Mouse (Mus musculus): ENCODE measurements at regions not wholly inside any gene's neighbourhood (a gene's known extent, or its start where the extent isn't known, plus 50 kb on each side); places are given as distances from the start of the nearest gene placed in this dataset.

DNA sequence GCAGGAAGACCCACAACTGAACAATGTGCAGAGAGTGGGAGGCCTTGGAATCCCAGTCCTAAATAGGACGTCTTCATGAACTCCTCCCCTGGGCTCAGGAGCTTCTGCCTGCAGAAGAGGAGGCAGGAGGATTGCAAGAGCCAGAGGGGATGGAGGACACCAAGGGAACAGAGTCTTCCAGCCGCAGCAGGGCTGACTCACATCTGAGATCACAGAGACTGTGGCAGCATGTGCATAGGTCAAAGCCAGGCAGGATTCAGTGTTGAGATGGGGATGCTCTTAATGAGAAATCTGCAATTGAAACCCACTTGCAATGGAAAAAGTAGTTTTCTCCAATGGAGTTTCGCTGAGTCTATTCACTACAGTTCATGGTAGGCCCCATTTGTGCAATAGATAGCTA is 175.9 kb downstream of the Kcnrg start:
- Histone ChIP-seq H3K27me3 (ENCODE audit: control insufficient read depth, insufficient read depth, insufficient read length) (no peaks in the 10 kb centered on the region), H3ac (ENCODE audit: control insufficient read depth, insufficient read length, low read depth) (no peak overlapping the region), H3K79me2 (ENCODE audit: control insufficient read depth, insufficient read depth) (no peaks in the 10 kb centered on the region), H3K79me3 (ENCODE audit: low read depth) (no peaks in the 10 kb centered on the region), H3K36me3 (ENCODE audit: control insufficient read depth, insufficient read depth) (no peaks in the 10 kb centered on the region), H3K4me3 (ENCODE audit: insufficient read depth, poor library complexity, severe bottlenecking) (no peak overlapping the region)
- TF ChIP-seq USF1 (IDR thresholded peaks at IDR 0.05; ENCODE audit: low read depth) = no peak
- no peak for TF ChIP-seq MAX (IDR thresholded peaks at IDR 0.05)
- no peak for TF ChIP-seq MYOG (IDR thresholded peaks at IDR 0.05; ENCODE audit: control insufficient read depth, extremely low read depth, insufficient read length)
- no peak for TF ChIP-seq CTCF (IDR thresholded peaks at IDR 0.05; ENCODE audit: control insufficient read depth, insufficient read depth, insufficient read length)
- no peak for TF ChIP-seq MYOD1 (IDR thresholded peaks at IDR 0.05; ENCODE audit: control insufficient read depth, insufficient read length, low read depth)
- no peak for TF ChIP-seq FOSL1 (IDR thresholded peaks at IDR 0.05; ENCODE audit: insufficient read depth, low read length, poor library complexity, severe bottlenecking)
- TF ChIP-seq CEBPB (IDR thresholded peaks at IDR 0.05; ENCODE audit: low read depth) = no peak

DNA sequence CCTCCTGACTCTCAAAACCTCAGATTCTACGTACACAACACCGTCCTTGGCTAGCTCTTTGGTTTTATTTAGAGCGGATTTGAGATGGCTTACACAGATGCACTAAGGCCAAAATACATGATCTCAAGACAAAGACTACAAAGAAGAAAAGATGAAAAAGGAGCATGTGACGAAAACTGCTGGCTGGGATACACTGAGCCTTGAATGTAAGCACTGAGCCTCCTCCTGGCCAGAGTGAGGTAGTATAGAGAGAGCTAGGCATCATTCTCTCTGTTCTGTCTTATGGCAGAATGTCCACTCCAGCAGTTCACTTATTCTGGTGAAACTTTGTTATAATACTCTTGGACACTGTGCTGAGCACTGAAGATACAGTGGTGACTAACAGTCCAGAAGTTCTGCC is 177.4 kb downstream of the Kcnrg start:
- H3K36me3 ChIP-seq (ENCODE audit: control insufficient read depth, insufficient read depth) = no peaks in the 10 kb centered on the region
- H3K27me3 ChIP-seq (ENCODE audit: control insufficient read depth, insufficient read depth, insufficient read length) = no peaks in the 10 kb centered on the region
- no peak for TF ChIP-seq MYOD1 (IDR thresholded peaks at IDR 0.05; ENCODE audit: control insufficient read depth, insufficient read length, low read depth)
- TF ChIP-seq CEBPB (IDR thresholded peaks at IDR 0.05; ENCODE audit: low read depth) = no peak
- TF ChIP-seq MAX (IDR thresholded peaks at IDR 0.05) = no peak
- no peak for TF ChIP-seq MYOG (IDR thresholded peaks at IDR 0.05; ENCODE audit: control insufficient read depth, extremely low read depth, insufficient read length)
- no peak for TF ChIP-seq FOSL1 (IDR thresholded peaks at IDR 0.05; ENCODE audit: insufficient read depth, low read length, poor library complexity, severe bottlenecking)
- no peak for TF ChIP-seq USF1 (IDR thresholded peaks at IDR 0.05; ENCODE audit: low read depth)
- TF ChIP-seq CTCF (IDR thresholded peaks at IDR 0.05; ENCODE audit: control insufficient read depth, insufficient read depth, insufficient read length) = no peak
- H3ac ChIP-seq (ENCODE audit: control insufficient read depth, insufficient read length, low read depth) = no peak overlapping the region
- H3K4me3 ChIP-seq (ENCODE audit: insufficient read depth, poor library complexity, severe bottlenecking) = no peak overlapping the region
- H3K79me3 ChIP-seq (ENCODE audit: low read depth) = no peaks in the 10 kb centered on the region
- no peaks in the 10 kb centered on the region for H3K79me2 ChIP-seq (ENCODE audit: control insufficient read depth, insufficient read depth)

DNA sequence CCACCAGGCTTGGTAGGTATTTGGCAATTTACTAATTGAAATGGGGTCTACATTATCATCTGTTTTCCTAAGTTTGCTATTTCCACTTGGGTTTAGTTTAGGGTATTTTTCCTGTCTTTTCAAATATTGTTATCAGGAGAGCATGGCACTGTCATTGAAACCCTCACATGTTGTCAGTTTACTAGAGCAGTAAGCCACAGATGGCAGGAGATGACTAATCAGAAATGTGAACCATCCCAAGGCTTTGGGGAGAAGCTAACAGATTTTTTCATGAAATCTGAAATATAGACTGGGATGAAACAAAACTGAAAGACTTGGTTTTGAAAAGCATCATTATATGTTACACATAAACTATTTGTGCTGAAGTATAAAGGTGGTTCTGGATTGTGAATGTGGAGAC is 178.8 kb downstream of the Kcnrg start:
- Histone ChIP-seq H3K79me3 (ENCODE audit: low read depth) (no peaks in the 10 kb centered on the region), H3K79me2 (ENCODE audit: control insufficient read depth, insufficient read depth) (no peaks in the 10 kb centered on the region), H3K36me3 (ENCODE audit: control insufficient read depth, insufficient read depth) (no peaks in the 10 kb centered on the region), H3K27me3 (ENCODE audit: control insufficient read depth, insufficient read depth, insufficient read length) (no peaks in the 10 kb centered on the region), H3K4me3 (ENCODE audit: insufficient read depth, poor library complexity, severe bottlenecking) (no peak overlapping the region), H3ac (ENCODE audit: control insufficient read depth, insufficient read length, low read depth) (no peak overlapping the region)
- no peak for TF ChIP-seq MYOD1 (IDR thresholded peaks at IDR 0.05; ENCODE audit: control insufficient read depth, insufficient read length, low read depth)
- no peak for TF ChIP-seq MYOG (IDR thresholded peaks at IDR 0.05; ENCODE audit: control insufficient read depth, extremely low read depth, insufficient read length)
- no peak for TF ChIP-seq FOSL1 (IDR thresholded peaks at IDR 0.05; ENCODE audit: insufficient read depth, low read length, poor library complexity, severe bottlenecking)
- no peak for TF ChIP-seq MAX (IDR thresholded peaks at IDR 0.05)
- TF ChIP-seq CEBPB (IDR thresholded peaks at IDR 0.05; ENCODE audit: low read depth) = no peak
- TF ChIP-seq USF1 (IDR thresholded peaks at IDR 0.05; ENCODE audit: low read depth) = no peak
- no peak for TF ChIP-seq CTCF (IDR thresholded peaks at IDR 0.05; ENCODE audit: control insufficient read depth, insufficient read depth, insufficient read length)

DNA sequence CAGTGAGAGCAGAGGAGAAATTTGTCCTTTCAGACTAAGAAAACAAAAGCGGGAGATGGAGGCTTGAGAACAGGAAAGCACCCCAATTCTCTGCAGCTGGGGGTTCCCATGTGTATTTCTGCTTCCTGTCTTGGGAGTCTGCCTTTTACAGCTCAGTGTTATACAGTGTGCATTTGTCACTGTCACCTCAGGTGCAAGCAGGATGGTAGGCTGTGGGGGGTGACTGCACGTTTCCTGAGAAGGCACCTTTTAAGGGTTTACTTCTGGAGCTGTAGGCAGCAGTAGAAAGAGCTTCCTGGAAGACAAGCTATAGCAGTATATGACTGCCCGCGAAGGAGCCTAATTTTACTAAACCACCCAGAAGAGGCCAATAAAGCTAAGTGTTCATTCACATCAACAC is 180.5 kb downstream of the Kcnrg start:
- TF ChIP-seq CEBPB (IDR thresholded peaks at IDR 0.05; ENCODE audit: low read depth) (no peak), MYOG (IDR thresholded peaks at IDR 0.05; ENCODE audit: control insufficient read depth, extremely low read depth, insufficient read length) (no peak), USF1 (IDR thresholded peaks at IDR 0.05; ENCODE audit: low read depth) (no peak), FOSL1 (IDR thresholded peaks at IDR 0.05; ENCODE audit: insufficient read depth, low read length, poor library complexity, severe bottlenecking) (no peak), MAX (IDR thresholded peaks at IDR 0.05) (no peak), MYOD1 (IDR thresholded peaks at IDR 0.05; ENCODE audit: control insufficient read depth, insufficient read length, low read depth) (no peak), CTCF (IDR thresholded peaks at IDR 0.05; ENCODE audit: control insufficient read depth, insufficient read depth, insufficient read length) (no peak)
- H3ac ChIP-seq (ENCODE audit: control insufficient read depth, insufficient read length, low read depth) = no peak overlapping the region

DNA sequence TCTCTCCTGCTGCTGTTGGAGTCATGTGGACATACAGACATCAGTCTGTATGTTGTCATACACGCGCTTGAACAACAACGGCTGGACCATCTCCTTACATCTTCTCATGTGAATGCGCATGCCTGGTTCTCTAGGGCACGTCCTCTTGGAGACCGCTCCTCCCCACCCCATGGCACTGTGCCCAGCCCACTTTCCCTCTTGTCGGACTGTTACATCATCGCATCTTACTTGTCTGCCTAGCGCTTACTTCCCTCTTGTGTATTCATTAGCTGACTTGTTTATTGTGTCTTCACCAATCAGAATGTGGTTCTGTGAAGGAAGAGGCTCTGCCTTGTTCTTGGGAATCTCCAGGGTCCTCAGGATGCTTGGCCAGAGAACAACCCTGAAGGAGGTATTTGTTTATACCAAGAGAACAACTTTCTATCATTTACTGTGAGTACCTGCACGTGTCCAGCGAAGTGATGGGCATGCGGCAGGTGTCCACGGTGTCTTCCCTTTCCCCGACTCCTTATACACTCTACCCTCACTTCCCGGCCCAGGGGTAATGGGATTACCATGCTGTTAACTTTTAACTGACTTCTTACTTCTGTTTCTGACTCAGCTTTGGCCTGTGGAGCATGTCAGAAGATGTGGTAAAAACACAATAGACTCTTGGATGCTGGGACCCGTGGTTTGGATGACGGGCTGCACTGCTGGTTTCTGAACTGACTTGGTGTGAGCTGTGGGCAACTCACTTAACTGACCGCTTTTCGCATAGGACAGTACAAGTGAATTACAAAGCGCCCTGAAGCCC is 181.9 kb downstream of the Kcnrg start:
- no peaks in the 10 kb centered on the region for H3K79me3 ChIP-seq (ENCODE audit: low read depth)
- H3K36me3 ChIP-seq (ENCODE audit: control insufficient read depth, insufficient read depth) = no peaks in the 10 kb centered on the region
- no peak overlapping the region for H3K4me3 ChIP-seq (ENCODE audit: insufficient read depth, poor library complexity, severe bottlenecking)
- H3K79me2 ChIP-seq (ENCODE audit: control insufficient read depth, insufficient read depth) = no peaks in the 10 kb centered on the region
- TF ChIP-seq MAX (IDR thresholded peaks at IDR 0.05) (no peak), MYOG (IDR thresholded peaks at IDR 0.05; ENCODE audit: control insufficient read depth, extremely low read depth, insufficient read length) (no peak), CTCF (IDR thresholded peaks at IDR 0.05; ENCODE audit: control insufficient read depth, insufficient read depth, insufficient read length) (no peak), FOSL1 (IDR thresholded peaks at IDR 0.05; ENCODE audit: insufficient read depth, low read length, poor library complexity, severe bottlenecking) (no peak), MYOD1 (IDR thresholded peaks at IDR 0.05; ENCODE audit: control insufficient read depth, insufficient read length, low read depth) (no peak), USF1 (IDR thresholded peaks at IDR 0.05; ENCODE audit: low read depth) (no peak), CEBPB (IDR thresholded peaks at IDR 0.05; ENCODE audit: low read depth) (no peak)
- no peak overlapping the region for H3ac ChIP-seq (ENCODE audit: control insufficient read depth, insufficient read length, low read depth)
- no peaks in the 10 kb centered on the region for H3K27me3 ChIP-seq (ENCODE audit: control insufficient read depth, insufficient read depth, insufficient read length)

More for the DNA sequence above, 180.5 kb downstream of the Kcnrg start:
- no peaks in the 10 kb centered on the region for H3K79me2 ChIP-seq (ENCODE audit: control insufficient read depth, insufficient read depth)
- H3K79me3 ChIP-seq (ENCODE audit: low read depth) = no peaks in the 10 kb centered on the region
- H3K4me3 ChIP-seq (ENCODE audit: insufficient read depth, poor library complexity, severe bottlenecking) = no peak overlapping the region
- H3K27me3 ChIP-seq (ENCODE audit: control insufficient read depth, insufficient read depth, insufficient read length) = no peaks in the 10 kb centered on the region
- H3K36me3 ChIP-seq (ENCODE audit: control insufficient read depth, insufficient read depth) = no peaks in the 10 kb centered on the region

Data from C2C12 (cell line).